Mouse (Mus musculus): ENCODE data around the gene Fgl2. TPM values are rescaled to one million over a fixed set of nuclear protein-coding genes. Genes with fewer than 3 reads are reported as not detected.

The Fgl2 gene
- total RNA-seq, 1 experiment from 2014 or later: 20.7 TPM

Other genes starting within 250 kb of the Fgl2 start
- gene Gsap, start 186.4 kb upstream of the Fgl2 start, total RNA-seq (2017): 3.6 and 9.3 TPM in 2 replicates
- not detected in 2 replicates for gene Ccdc146, start 52.0 kb downstream of the Fgl2 start, total RNA-seq (2017)
- gene Fam185a, start 52.3 kb downstream of the Fgl2 start, total RNA-seq (2017): 10.9 and 13.1 TPM in 2 replicates
- gene Lrrc17, start 170.9 kb downstream of the Fgl2 start, total RNA-seq (2017): not detected in 2 replicates